Mouse (Mus musculus): ENCODE results near the gene Ncoa1. TPM values are rescaled to one million over a fixed set of nuclear protein-coding genes. Genes with fewer than 3 reads are reported as not detected.

The Ncoa1 gene
- total and polyA plus RNA-seq, 2 experiments from 2014 or later, result 7.8 to 15.6 TPM

DNA sequence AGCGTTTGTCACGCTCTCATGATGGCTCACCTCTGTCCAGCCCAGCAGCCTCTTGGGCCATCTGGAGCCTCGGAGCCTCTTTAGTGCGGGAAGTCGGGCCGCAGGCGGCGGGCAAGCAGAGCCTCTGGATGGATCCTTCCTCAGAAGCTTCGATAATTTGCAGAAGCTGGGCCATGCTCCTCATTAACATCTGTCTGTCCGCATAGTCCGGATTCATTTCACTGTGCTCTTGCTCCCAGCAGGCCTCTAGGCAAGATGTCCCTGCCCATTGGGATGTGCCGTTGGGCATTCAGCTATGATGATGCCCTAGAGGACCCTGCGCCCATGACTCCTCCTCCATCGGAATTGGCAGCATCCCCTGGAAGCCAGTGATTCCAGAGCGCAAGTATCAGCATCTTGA lies 239.5 kb downstream of the Ncoa1 start:
- ATAC-seq (ENCODE audit: insufficient read depth, low read depth) (no peak), DNase-seq (ENCODE audit: low spot score) (no peak)
- 90% methylated on average over 15 of the region's 15 CpGs for WGBS
- no peak overlapping the region for H3K4me2 ChIP-seq (ENCODE audit: low read depth, low read length)
- no peak overlapping the region for H3K27ac ChIP-seq (ENCODE audit: low read depth)
- H3K27me3 ChIP-seq (ENCODE audit: control insufficient read depth, insufficient read depth, low read length), result no peaks in the 10 kb centered on the region
- no peak overlapping the region for H3K4me3 ChIP-seq (ENCODE audit: low read depth, low read length)
- no peak overlapping the region for H3K9ac ChIP-seq (replicated peaks; ENCODE audit: low read depth, low read length)
- no peaks in the 10 kb centered on the region for H3K9me3 ChIP-seq (replicated peaks; ENCODE audit: control insufficient read depth, low read length)
- TF ChIP-seq CTCF (IDR thresholded peaks at IDR 0.05; ENCODE audit: low read depth), result no peak
- TF ChIP-seq EP300 (IDR thresholded peaks at IDR 0.05; ENCODE audit: low read depth), result no peak
- peaks cover 16% of the 10 kb centered on the region for H3K36me3 ChIP-seq (replicated peaks; ENCODE audit: control insufficient read depth, insufficient read depth, low read length)
- H3K4me1 ChIP-seq (ENCODE audit: control insufficient read depth, insufficient read depth), result peaks cover 23% of the 10 kb centered on the region

DNA sequence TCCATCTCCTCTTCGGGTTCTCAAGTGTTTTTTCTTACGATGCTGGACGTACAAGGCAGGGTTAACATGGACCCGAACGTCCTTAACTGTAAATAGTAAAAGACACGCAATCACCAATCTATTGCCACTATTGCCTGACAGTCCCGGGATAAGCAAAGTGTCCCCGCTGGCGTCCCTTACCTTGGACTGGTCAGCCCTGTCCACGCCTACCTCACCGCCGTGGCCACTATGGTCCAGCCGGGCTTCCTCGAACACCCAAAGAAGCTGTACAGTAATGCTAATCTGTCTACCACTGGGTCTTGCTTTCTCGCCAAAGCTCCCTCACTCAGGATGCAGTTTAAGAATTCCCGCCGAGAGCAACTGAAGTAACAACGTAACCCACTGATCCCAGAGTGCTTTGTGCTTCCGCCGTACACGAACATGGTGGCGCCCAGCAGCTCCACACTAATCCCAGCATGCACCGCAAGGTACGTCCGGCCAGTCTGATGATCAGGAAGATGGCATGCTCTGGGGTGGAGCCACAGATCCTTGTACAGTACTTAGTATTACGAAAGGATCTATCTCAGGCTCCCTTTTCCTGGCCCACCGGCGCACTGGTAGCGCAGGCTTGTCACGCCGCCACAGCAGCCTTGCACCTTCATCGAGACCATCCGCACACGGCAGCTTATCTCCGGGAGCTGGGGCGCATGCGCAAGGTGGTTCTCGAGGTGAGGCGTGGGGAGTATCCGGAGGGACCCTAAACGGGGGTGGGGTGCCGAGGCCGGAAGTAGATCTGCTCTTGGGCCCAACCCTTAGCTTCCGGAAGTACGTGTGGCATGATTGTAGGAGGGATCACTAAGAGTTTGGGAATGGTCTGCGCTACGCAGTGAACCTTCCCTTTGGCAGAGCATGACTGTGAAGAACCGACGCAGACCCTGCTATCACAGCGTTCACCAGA lies 243.1 kb downstream of the Ncoa1 start, which contains the start of the genes Ptrhd1 and Cenpo:
Ptrhd1 (plus strand) TSS at position 456 of the 937 bp plus-strand sequence.
Cenpo (minus strand) TSS at position 723 of the 937 bp plus-strand sequence.
- ATAC-seq (ENCODE audit: insufficient read depth, low read depth) (peak; percentile 97), DNase-seq (ENCODE audit: low spot score) (peak; percentile 97)
- TF ChIP-seq EP300 (IDR thresholded peaks at IDR 0.05; ENCODE audit: low read depth), result no peak
- no peak for TF ChIP-seq CTCF (IDR thresholded peaks at IDR 0.05; ENCODE audit: low read depth)
- peak within 1 kb of the TSS; percentile 94 for H3K27ac ChIP-seq (ENCODE audit: low read depth)
- under 1% methylated on average over 50 of the region's 50 CpGs for WGBS
- H3K27me3 ChIP-seq (ENCODE audit: control insufficient read depth, insufficient read depth, low read length), result no peaks in the 10 kb centered on the region
- H3K4me2 ChIP-seq (ENCODE audit: low read depth, low read length), result peak within 1 kb of the TSS; percentile 81
- peak within 1 kb of the TSS; percentile 64 for H3K4me3 ChIP-seq (ENCODE audit: low read depth, low read length)
- H3K9me3 ChIP-seq (replicated peaks; ENCODE audit: control insufficient read depth, low read length), result no peaks in the 10 kb centered on the region
- peak within 1 kb of the TSS; percentile 61 for H3K9ac ChIP-seq (replicated peaks; ENCODE audit: low read depth, low read length)
- peaks cover 13% of the 10 kb centered on the region; the same call in 1 of the 2 replicates for H3K4me1 ChIP-seq (ENCODE audit: control insufficient read depth, insufficient read depth)
- H3K36me3 ChIP-seq (replicated peaks; ENCODE audit: control insufficient read depth, insufficient read depth, low read length), result peaks cover 27% of the 10 kb centered on the region

DNA sequence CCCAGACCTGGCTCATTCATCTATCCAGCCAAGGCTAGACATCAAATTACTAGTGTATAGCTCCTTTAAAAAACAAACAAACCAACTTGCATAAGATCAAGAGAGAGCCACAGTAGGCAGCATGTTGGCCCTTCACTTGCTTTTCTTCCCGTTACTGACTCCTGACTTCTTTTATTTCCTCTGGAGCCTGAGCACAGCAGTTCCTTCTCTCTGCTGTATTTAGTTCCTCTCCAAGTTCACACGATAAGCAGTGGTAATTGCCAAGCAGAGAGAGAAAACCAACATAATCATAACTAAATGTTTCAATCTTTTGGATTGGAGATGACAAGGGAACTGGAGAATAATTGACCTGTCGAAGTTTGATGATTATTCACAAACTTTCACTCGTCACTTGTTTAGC lies 244.2 kb downstream of the Ncoa1 start:
- H3K4me1 ChIP-seq (ENCODE audit: control insufficient read depth, insufficient read depth), result peaks cover 13% of the 10 kb centered on the region; the same call in 1 of the 2 replicates
- peak overlapping the region; percentile 61; the same call in 1 of the 2 replicates for H3K9ac ChIP-seq (replicated peaks; ENCODE audit: low read depth, low read length)

DNA sequence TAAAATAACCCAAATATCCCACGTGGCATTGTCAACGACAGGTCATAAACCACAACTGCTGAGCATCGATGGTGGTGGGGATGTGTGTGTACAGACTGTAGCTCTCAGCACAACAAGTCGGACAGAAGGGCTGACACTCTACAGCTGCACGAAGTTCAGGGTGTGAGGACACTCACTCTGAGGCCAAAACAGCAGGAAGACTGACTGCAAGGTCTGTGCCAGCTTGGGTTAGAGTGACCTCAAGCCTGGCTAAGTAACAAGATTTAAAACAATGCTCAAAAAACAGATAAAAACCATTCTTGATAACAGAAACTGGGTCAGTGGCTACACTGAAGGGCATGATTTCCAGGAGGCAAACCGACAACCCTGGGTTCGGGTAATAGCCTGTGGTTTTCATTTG lies 246.8 kb downstream of the Ncoa1 start:
- Histone ChIP-seq H3K27me3 (ENCODE audit: control insufficient read depth, insufficient read depth, low read length) (no peaks in the 10 kb centered on the region), H3K36me3 (replicated peaks; ENCODE audit: control insufficient read depth, insufficient read depth, low read length) (peaks cover 38% of the 10 kb centered on the region), H3K4me1 (ENCODE audit: control insufficient read depth, insufficient read depth) (peaks cover 13% of the 10 kb centered on the region; the same call in 1 of the 2 replicates), H3K27ac (ENCODE audit: low read depth) (no peak overlapping the region), H3K9ac (replicated peaks; ENCODE audit: low read depth, low read length) (no peak overlapping the region), H3K9me3 (replicated peaks; ENCODE audit: control insufficient read depth, low read length) (no peaks in the 10 kb centered on the region), H3K4me2 (ENCODE audit: low read depth, low read length) (no peak overlapping the region), H3K4me3 (ENCODE audit: low read depth, low read length) (no peak overlapping the region)
- TF ChIP-seq CTCF (IDR thresholded peaks at IDR 0.05; ENCODE audit: low read depth) (no peak), EP300 (IDR thresholded peaks at IDR 0.05; ENCODE audit: low read depth) (no peak)
- DNase-seq (ENCODE audit: low spot score) (no peak), ATAC-seq (ENCODE audit: insufficient read depth, low read depth) (no peak)
- 88% methylated on average over 7 of the region's 7 CpGs for WGBS

More for the DNA sequence above, 244.2 kb downstream of the Ncoa1 start:
- 34% methylated on average over 4 of the region's 4 CpGs for WGBS
- H3K4me2 ChIP-seq (ENCODE audit: low read depth, low read length), result peak overlapping the region; percentile 81
- no peak for TF ChIP-seq EP300 (IDR thresholded peaks at IDR 0.05; ENCODE audit: low read depth)
- no peak for TF ChIP-seq CTCF (IDR thresholded peaks at IDR 0.05; ENCODE audit: low read depth)
- peak overlapping the region; percentile 64 for H3K4me3 ChIP-seq (ENCODE audit: low read depth, low read length)
- H3K9me3 ChIP-seq (replicated peaks; ENCODE audit: control insufficient read depth, low read length), result no peaks in the 10 kb centered on the region
- no peak for DNase-seq (ENCODE audit: low spot score)
- H3K27me3 ChIP-seq (ENCODE audit: control insufficient read depth, insufficient read depth, low read length), result no peaks in the 10 kb centered on the region
- no peak for ATAC-seq (ENCODE audit: insufficient read depth, low read depth)
- H3K36me3 ChIP-seq (replicated peaks; ENCODE audit: control insufficient read depth, insufficient read depth, low read length), result peaks cover 30% of the 10 kb centered on the region
- no peak overlapping the region for H3K27ac ChIP-seq (ENCODE audit: low read depth)

DNA sequence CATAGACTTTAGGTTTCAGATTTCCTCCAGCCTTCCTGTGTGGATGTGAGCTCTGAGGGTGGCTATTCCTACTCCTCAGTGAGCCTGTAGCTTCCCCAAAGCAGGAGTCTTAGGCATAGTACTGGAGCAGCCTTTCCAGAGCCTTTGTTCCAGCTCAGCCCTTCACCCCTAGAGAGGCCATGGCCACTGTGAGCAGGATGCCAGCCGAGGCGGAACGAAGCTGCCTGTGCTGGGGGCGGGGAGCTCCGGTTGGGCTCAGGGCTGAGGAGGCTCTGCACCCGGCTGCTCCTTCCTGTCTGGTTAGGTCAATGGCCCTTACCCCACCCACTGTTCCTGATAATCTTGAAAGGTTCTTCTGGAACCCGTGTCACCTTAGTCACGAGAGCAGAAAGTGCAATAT lies 264.1 kb downstream of the Ncoa1 start:
- no peaks in the 10 kb centered on the region for H3K9me3 ChIP-seq (replicated peaks; ENCODE audit: control insufficient read depth, low read length)
- peaks cover 64% of the 10 kb centered on the region for H3K36me3 ChIP-seq (replicated peaks; ENCODE audit: control insufficient read depth, insufficient read depth, low read length)
- no peaks in the 10 kb centered on the region for H3K27me3 ChIP-seq (ENCODE audit: control insufficient read depth, insufficient read depth, low read length)
- TF ChIP-seq CTCF (IDR thresholded peaks at IDR 0.05; ENCODE audit: low read depth) (no peak), EP300 (IDR thresholded peaks at IDR 0.05; ENCODE audit: low read depth) (no peak)
- ATAC-seq (ENCODE audit: insufficient read depth, low read depth), result no peak
- WGBS, result 54% methylated on average over 8 of the region's 8 CpGs
- no peak overlapping the region for H3K4me2 ChIP-seq (ENCODE audit: low read depth, low read length)
- no peak overlapping the region for H3K27ac ChIP-seq (ENCODE audit: low read depth)
- H3K4me1 ChIP-seq (ENCODE audit: control insufficient read depth, insufficient read depth), result no peaks in the 10 kb centered on the region
- DNase-seq (ENCODE audit: low spot score), result no peak
- no peak overlapping the region for H3K4me3 ChIP-seq (ENCODE audit: low read depth, low read length)
- no peak overlapping the region for H3K9ac ChIP-seq (replicated peaks; ENCODE audit: low read depth, low read length)
